In the genomic region with DNA sequence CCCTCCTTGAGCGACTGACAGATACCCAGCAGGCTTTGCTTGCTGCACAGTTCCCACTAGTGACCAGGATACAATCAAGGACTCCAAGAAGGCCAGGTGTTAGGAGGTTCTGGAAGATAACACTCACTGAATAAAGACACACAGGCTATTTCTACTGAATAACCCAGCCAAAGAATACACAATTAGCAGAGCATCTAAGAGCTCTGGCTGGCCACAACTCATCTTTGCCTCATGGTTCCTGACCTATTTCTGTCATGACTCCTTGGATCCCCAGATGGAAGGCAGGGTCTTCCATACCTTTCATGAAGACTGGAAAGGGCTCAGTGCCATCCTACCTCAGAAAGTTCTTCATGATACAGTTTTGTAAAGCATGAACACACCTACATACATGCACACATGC, we compare ENCODE assay signal across 22 mouse cellular contexts. TPM values are rescaled to one million over a fixed set of nuclear protein-coding genes. Genes with fewer than 3 reads are reported as not detected.
DNase-seq lines count a peak whose midpoint lies in the region; ATAC-seq lines count a peak whose summit lies in the region.
"Had no signal": no experiment of that assay in that cellular context is flagged by ENCODE, and none has a peak within 500 bp of the region (broad histone marks: within the 10 kb centered on the region; RNA-seq: fewer than 3 reads in every experiment).

No protein-coding gene starts in this region.

- no peak overlapping the region for H3K9ac ChIP-seq in heart, embryonic 15.5 days
- no peak overlapping the region for H3K9ac ChIP-seq in midbrain, embryonic 11.5 days (ENCODE audit: low read length)
- no peak overlapping the region for H3K9ac ChIP-seq in midbrain, embryonic 16.5 days (ENCODE audit: low read depth, low read length)
- H3K9ac ChIP-seq: forebrain, embryonic 15.5 days; heart, embryonic 12.5 days; hindbrain, embryonic 12.5 days; hindbrain, embryonic 15.5 days had no signal

- ATAC-seq in heart, embryonic 15.5 days (replicated peaks; ENCODE audit: insufficient number of reproducible peaks, insufficient read depth, low FRiP score, low read depth), result no peak
- no peak for ATAC-seq in midbrain, embryonic 11.5 days (ENCODE audit: low FRiP score)
- ATAC-seq in midbrain, embryonic 16.5 days, result no peak
- ATAC-seq: activated CD4-positive, CD25-positive, alpha-beta regulatory T cell, adult 4 months; CD4-positive, CD25-positive, alpha-beta regulatory T cell, adult 4 months; forebrain, embryonic 15.5 days; intestine, postnatal 0 days had no signal

- no peak overlapping the region for H3K4me2 ChIP-seq in heart, embryonic 15.5 days
- H3K4me2 ChIP-seq in midbrain, embryonic 11.5 days, result no peak overlapping the region
- no peak overlapping the region for H3K4me2 ChIP-seq in midbrain, embryonic 16.5 days (ENCODE audit: low read length)
- H3K4me2 ChIP-seq: forebrain, embryonic 15.5 days; hindbrain, embryonic 12.5 days; hindbrain, embryonic 15.5 days had no signal

- H3K79me2 ChIP-seq in macrophage (ENCODE audit: inconsistent target), result no peaks in the 10 kb centered on the region

- no peaks in the 10 kb centered on the region for H3K9me3 ChIP-seq in heart, embryonic 15.5 days (replicated peaks)
- H3K9me3 ChIP-seq in midbrain, embryonic 11.5 days (ENCODE audit: control insufficient read depth, low read length), result no peaks in the 10 kb centered on the region
- no peaks in the 10 kb centered on the region for H3K9me3 ChIP-seq in midbrain, embryonic 16.5 days (replicated peaks; ENCODE audit: control insufficient read depth, low read length, poor library complexity, severe bottlenecking)
- H3K9me3 ChIP-seq: forebrain, embryonic 10.5 days; forebrain, embryonic 15.5 days; heart, embryonic 12.5 days; hindbrain, embryonic 12.5 days; hindbrain, embryonic 15.5 days had no signal

- no peaks in the 10 kb centered on the region for H3K27me3 ChIP-seq in heart, embryonic 15.5 days
- H3K27me3 ChIP-seq in midbrain, embryonic 11.5 days (ENCODE audit: control insufficient read depth, insufficient read depth, low read length), result no peaks in the 10 kb centered on the region
- no peaks in the 10 kb centered on the region for H3K27me3 ChIP-seq in midbrain, embryonic 16.5 days (ENCODE audit: control insufficient read depth, insufficient read depth, low read depth, low read length)
- H3K27me3 ChIP-seq: forebrain, embryonic 15.5 days; hindbrain, embryonic 12.5 days; hindbrain, embryonic 15.5 days had no signal

- no peak for DNase-seq in heart, postnatal 10 days
- DNase-seq in midbrain, embryonic 11.5 days (ENCODE audit: low spot score, missing footprints), result peak; percentile 59
- no peak for DNase-seq in retina, embryonic 14.5 days (ENCODE audit: low spot score)
- DNase-seq: adrenal gland, adult 8-10 months; adrenal gland, postnatal 25 days; cerebellum, adult 18-20 months; cerebellum, adult 9-10 months; cerebellum, postnatal 14 days; gastrocnemius, postnatal 25 days; heart, adult 2 months; heart, postnatal 14 days had no signal

- no peaks in the 10 kb centered on the region for H3K36me3 ChIP-seq in heart, embryonic 15.5 days
- no peaks in the 10 kb centered on the region for H3K36me3 ChIP-seq in midbrain, embryonic 11.5 days (ENCODE audit: control insufficient read depth, insufficient read depth, low read length)
- H3K36me3 ChIP-seq in midbrain, embryonic 16.5 days (ENCODE audit: control insufficient read depth, insufficient read depth, low read length), result 0 out of 2 replicates have a peak, but pooled peaks cover under 1% of the 10 kb centered on the region
- no peaks in the 10 kb centered on the region for H3K36me3 ChIP-seq in macrophage (ENCODE audit: inconsistent target)
- H3K36me3 ChIP-seq: forebrain, embryonic 10.5 days; heart, embryonic 12.5 days; hindbrain, embryonic 12.5 days had no signal

- no peak overlapping the region for H3K4me3 ChIP-seq in heart, embryonic 15.5 days
- H3K4me3 ChIP-seq in midbrain, embryonic 11.5 days (ENCODE audit: low read depth, low read length), result no peak overlapping the region
- no peak overlapping the region for H3K4me3 ChIP-seq in midbrain, embryonic 16.5 days (ENCODE audit: low read depth, low read length)
- H3K4me3 ChIP-seq in macrophage (ENCODE audit: inconsistent target), result no peak overlapping the region
- H3K4me3 ChIP-seq: forebrain, embryonic 10.5 days; forebrain, embryonic 15.5 days; heart, adult 2 months; heart, embryonic 12.5 days; hindbrain, embryonic 12.5 days; hindbrain, embryonic 15.5 days had no signal

- WGBS in heart, embryonic 15.5 days, result 83% methylated on average over 1 of the region's 1 CpGs
- 92% methylated on average over 1 of the region's 1 CpGs for WGBS in midbrain, embryonic 11.5 days
- 86% methylated on average over 1 of the region's 1 CpGs for WGBS in midbrain, embryonic 16.5 days
- 70% methylated on average over 1 of the region's 1 CpGs for WGBS in macrophage (ENCODE audit: missing documents)

- intact Hi-C loops in heart, postnatal 10 days (cut with DNase I), result no loop called here

- H3K4me1 ChIP-seq in heart, embryonic 15.5 days (replicated peaks), result peaks cover 26% of the 10 kb centered on the region
- no peaks in the 10 kb centered on the region for H3K4me1 ChIP-seq in midbrain, embryonic 11.5 days (ENCODE audit: control insufficient read depth, insufficient read depth, low read length)
- H3K4me1 ChIP-seq in midbrain, embryonic 16.5 days (ENCODE audit: control insufficient read depth, insufficient read depth, low read length), result no peaks in the 10 kb centered on the region
- H3K4me1 ChIP-seq: forebrain, embryonic 10.5 days; forebrain, embryonic 15.5 days; hindbrain, embryonic 15.5 days had no signal

- H3K27ac ChIP-seq in heart, embryonic 15.5 days, result peak overlapping the region; percentile 84; the same call in 1 of the 2 replicates
- H3K27ac ChIP-seq in midbrain, embryonic 11.5 days (ENCODE audit: low read depth, low read length), result no peak overlapping the region
- H3K27ac ChIP-seq in midbrain, embryonic 16.5 days (ENCODE audit: low read length), result no peak overlapping the region
- H3K27ac ChIP-seq in macrophage, result 0 out of 2 replicates have a peak overlapping the region, but pooled peaks have one; percentile 7
- H3K27ac ChIP-seq: forebrain, embryonic 10.5 days; forebrain, embryonic 15.5 days; hindbrain, embryonic 12.5 days; hindbrain, embryonic 15.5 days had no signal

RNA-seq across cellular contexts. Expression of gene Armc2, which starts 14.2 kb away (rescaled TPM):
- polyA plus RNA-seq in heart, embryonic 15.5 days (2015; fragmentation: Nextera tagmentation; extraction: Ambion mirVana), result 2.3 and 2.4 TPM in 2 replicates
- total RNA-seq in heart, postnatal 10 days (2021), result 1 to 10 TPM; 2.6 to 2.7 TPM
- 2.4 and 3.8 TPM in 2 replicates for polyA plus RNA-seq in midbrain, embryonic 11.5 days (2014; fragmentation: Nextera tagmentation; extraction: Ambion mirVana)
- 11.7 and 12.1 TPM in 2 replicates for polyA plus RNA-seq in midbrain, embryonic 16.5 days (2015; fragmentation: Nextera tagmentation; extraction: Ambion mirVana)
- total RNA-seq in macrophage (2018; cell fraction: chromatin; rRNA removed), result 10 to 100 TPM in 2 of 26 experiments, 1 to 10 TPM in 18, under 1 TPM in 5, not detected in 1; 0.26 to 14.2 (median 2.8) TPM
- total RNA-seq in macrophage (2018; cell fraction: cytosol; rRNA removed), result 10 to 100 TPM in 2 of 26 experiments, 1 to 10 TPM in 24; 1.3 to 11.4 (median 2.9) TPM
- total RNA-seq in macrophage (2018; cell fraction: nucleus; rRNA removed), result 10 to 100 TPM in 4 of 26 experiments, 1 to 10 TPM in 21, under 1 TPM in 1; 0.92 to 13.0 (median 3.2) TPM
- polyA plus RNA-seq in macrophage (2018), result 3.7 to 6.9 TPM (median 6.5 TPM) in 3 replicates

Comparison
In these comparisons a context has a peak if more than half of its experiments do, and no peak if none do; other contexts are left out.
1. H3K27ac ChIP-seq: peak in heart, embryonic 15.5 days (single experiment) and macrophage (single experiment); none in midbrain, embryonic 11.5 days (single experiment) and midbrain, embryonic 16.5 days (single experiment).